Mouse (Mus musculus): ENCODE measurements around the gene Ppm1l.
A peak's percentile ranks its signal among the peaks of the same experiment; 100 is the strongest.
"Not testable (repeated sequence)": the region's sequence is repeated elsewhere in the genome, so short reads cannot be mapped to it uniquely, and the experiment has no call there.

The Ppm1l gene

GRCm38 (mm10) chr3:69367916-69368315 is 51.3 kb downstream of the Ppm1l start:
- DNase-seq (ENCODE audit: low read depth, low spot score), result no peak

GRCm38 (mm10) chr3:69372731-69373130 is 56.1 kb downstream of the Ppm1l start:
- no peak for DNase-seq (ENCODE audit: low read depth, low spot score)

DNA sequence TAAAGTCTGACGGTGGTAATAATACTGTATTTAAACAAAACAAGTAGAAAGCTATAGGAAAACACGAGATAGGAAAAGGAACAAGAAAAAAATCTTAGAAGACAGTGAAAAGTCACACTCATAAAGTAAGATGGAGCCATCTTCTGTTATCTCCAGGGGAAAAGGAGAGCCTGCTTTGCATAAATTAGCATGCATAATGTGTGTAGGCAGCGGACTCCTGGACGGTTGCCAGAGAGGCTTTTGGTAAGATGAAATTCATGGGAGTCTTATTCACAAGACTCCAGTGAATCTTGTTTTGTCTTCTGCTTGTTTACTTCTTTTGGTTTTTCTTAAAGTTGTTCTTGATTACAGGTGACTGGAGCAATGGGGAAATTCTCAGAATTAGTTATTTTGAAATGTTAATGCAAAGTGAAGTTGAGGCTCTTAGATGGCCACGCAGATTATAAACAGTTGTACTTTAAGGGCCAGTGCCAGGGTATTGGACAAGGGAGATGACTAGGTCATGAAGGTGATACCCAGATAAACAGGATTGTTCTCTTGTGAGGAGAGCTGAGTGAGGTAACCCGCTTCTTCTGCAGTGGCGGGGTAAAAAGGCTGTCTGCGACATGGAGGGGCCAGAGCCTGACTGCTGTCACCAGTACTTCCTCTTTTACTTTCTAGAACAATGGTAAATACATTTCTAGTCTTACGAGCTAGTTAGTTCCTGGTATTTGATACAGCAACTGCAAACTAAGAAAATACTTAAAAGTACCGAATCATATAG is 57.1 kb downstream of the Ppm1l start:
- DNase-seq (ENCODE audit: low read depth, low spot score), result peak; percentile 91

DNA sequence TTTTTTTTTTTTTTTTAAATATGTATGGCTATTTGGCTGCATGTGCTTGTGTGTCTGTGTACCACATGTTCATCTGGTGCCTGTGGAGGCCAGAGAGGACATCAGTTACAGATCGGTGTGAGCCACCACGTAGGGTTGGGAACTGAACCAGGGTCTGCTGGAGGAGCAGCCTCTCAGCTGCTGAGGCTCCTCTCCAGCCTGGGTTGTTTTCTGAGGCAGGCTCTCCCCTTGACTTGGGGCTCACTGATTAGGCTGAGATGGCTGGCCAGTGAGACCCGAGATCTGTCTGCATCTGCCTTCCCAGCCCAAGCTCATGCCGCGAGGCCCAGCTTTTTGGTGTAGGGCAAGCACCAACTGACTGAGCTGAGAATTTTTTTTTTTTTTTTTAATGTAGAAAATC is 57.9 kb downstream of the Ppm1l start:
- no peak for DNase-seq (ENCODE audit: low read depth, low spot score)

GRCm38 (mm10) chr3:69374983-69375382 is 58.3 kb downstream of the Ppm1l start:
- DNase-seq (ENCODE audit: low read depth, low spot score), result no peak

GRCm38 (mm10) chr3:69381213-69381612 is 64.6 kb downstream of the Ppm1l start:
- DNase-seq (ENCODE audit: low read depth, low spot score), result peak; percentile 42

- DNase-seq (ENCODE audit: low read depth, low spot score), result not testable (repeated sequence)
Measured at GRCm38 (mm10) chr3:69391834-69392233, 75.2 kb downstream of the Ppm1l start.

GRCm38 (mm10) chr3:69392298-69392697 is 75.6 kb downstream of the Ppm1l start:
- no peak for DNase-seq (ENCODE audit: low read depth, low spot score)

GRCm38 (mm10) chr3:69393079-69393478 is 76.4 kb downstream of the Ppm1l start:
- peak; percentile 41 for DNase-seq (ENCODE audit: low read depth, low spot score)

DNA sequence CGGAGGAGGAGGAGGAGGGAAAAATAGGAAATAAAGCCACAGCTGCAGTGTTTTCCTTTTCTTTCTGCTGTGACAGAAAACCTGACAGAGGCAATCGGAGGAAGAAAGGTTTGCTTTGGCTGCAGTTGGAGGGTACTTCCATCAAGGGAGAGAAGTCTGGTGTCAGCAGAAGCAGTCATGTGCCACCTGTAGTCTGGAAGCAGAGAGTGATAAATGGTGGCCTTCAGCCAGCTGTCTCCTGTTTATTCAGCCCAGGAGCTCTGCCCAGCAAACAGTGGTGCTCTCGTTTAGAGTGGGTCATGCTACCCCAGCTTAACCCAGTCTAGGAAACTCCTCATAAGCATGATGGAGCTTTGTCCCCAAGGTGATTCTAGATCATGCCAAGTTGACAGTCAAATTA is 77.3 kb downstream of the Ppm1l start:
- DNase-seq (ENCODE audit: low read depth, low spot score), result peak; percentile 57

DNA sequence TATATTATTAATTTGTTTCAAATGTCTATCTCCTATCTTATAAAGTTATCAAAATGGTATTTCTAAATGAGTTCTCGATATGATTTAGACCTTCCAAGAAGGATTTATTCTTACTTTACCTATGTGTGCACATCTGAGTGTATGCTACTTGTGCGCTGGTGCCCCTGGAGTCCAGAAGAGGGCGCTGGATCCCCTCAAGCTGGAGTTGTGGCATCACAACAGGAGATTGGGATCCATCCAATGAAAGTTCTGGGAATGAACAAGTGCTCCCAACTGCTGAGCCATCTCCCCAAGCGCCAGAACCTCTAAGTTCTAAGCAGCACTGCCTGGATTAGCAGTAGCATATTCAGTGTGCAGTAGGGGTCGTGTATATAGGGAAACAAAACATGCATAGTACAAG is 78.4 kb downstream of the Ppm1l start:
- DNase-seq (ENCODE audit: low read depth, low spot score), result no peak

- no peak for DNase-seq (ENCODE audit: low read depth, low spot score)
Measured at GRCm38 (mm10) chr3:69397733-69398132, 81.1 kb downstream of the Ppm1l start.

GRCm38 (mm10) chr3:69399336-69399735 is 82.7 kb downstream of the Ppm1l start:
- no peak for DNase-seq (ENCODE audit: low read depth, low spot score)

- no peak for DNase-seq (ENCODE audit: low read depth, low spot score)
Measured at GRCm38 (mm10) chr3:69403196-69403595, 86.5 kb downstream of the Ppm1l start.

DNA sequence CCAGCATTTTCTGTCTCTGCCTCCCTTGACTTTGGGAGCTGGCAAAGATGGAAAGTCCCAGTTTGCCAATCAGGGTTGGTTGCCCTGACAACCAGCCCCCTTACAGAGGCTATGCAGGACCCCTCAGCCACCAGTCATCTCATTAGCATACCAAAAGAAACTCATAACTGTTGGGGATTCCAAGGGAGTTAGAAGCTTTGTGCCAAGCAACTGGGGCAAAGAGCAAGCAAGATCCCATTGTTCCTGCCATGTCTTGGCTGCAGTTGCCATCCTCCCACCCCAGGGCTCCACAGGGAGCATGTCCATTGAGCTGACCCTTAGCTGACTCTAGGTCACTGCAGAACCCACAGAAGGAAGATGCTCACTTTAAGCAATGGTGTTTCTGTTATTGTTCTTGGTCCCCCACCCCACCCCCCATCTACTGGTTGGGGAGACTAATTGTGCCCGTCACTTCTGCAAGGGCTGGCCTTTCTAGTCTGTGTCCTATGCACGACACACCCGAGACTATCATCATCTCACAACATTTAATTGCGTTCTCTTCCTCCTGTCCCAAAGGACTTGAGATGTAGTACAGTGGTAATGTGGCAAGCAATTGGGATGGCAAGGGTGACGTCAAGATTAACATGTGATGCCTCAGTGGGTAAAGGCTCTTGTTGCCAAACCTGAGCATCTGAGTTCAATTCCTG is 89.7 kb downstream of the Ppm1l start:
- DNase-seq (ENCODE audit: low read depth, low spot score), result no peak

DNA sequence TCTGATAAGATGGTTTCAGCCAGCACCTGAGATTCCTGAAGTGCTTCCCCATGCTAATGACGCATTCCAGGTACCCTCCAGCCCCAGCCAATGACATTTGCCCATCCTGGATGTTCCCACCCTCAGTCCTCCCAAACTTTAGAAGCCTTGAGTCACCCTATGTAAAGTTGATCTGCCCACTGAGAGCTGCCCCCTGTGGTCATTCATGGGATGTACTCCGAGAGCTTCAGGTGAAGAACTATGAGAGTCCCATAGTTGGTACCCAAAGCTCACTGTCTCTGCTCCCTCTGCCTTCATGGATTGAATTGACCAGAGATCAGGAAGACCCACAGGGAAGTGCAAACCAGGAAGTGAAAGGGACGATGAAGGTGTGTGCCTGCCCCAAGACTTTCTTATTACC is 91.4 kb downstream of the Ppm1l start:
- no peak for DNase-seq (ENCODE audit: low read depth, low spot score)

DNA sequence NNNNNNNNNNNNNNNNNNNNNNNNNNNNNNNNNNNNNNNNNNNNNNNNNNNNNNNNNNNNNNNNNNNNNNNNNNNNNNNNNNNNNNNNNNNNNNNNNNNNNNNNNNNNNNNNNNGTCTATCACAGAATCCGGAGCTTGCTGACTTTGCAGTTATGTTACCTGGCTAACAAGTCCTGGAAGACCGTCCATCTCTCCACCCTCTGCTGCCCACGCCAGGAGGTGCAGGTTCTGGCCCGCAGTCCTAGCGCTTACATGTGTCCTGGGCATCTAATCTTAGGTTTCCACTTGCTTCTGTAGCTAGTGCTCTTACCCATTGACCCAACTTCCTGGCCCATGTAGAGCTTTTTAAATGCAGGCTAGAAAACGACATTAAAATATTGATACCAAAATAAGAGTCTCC is 99.5 kb downstream of the Ppm1l start:
- DNase-seq (ENCODE audit: low read depth, low spot score), result peak; percentile 26

DNA sequence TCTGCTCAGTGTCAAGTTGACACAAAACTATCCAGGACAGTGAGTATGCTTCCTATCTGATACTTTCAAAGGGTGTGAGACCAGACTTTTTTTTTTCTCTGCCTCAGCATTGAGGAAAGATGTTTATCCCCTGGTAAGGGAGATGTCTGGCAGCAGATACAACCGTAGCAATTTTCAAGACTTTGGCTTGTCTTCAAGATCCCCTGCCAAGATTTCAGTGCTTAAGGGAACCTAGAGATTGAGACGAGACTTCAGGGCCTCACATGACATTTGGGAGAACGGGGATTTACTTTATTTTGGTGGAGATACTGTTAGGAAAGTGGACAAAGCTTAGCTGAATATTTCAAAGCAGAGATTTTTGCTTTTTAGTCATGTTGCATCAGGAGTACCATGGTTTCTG is 106.1 kb downstream of the Ppm1l start:
- DNase-seq (ENCODE audit: low read depth, low spot score), result peak; percentile 50

GRCm38 (mm10) chr3:69423371-69423770 is 106.7 kb downstream of the Ppm1l start:
- DNase-seq (ENCODE audit: low read depth, low spot score), result peak; percentile 34

DNA sequence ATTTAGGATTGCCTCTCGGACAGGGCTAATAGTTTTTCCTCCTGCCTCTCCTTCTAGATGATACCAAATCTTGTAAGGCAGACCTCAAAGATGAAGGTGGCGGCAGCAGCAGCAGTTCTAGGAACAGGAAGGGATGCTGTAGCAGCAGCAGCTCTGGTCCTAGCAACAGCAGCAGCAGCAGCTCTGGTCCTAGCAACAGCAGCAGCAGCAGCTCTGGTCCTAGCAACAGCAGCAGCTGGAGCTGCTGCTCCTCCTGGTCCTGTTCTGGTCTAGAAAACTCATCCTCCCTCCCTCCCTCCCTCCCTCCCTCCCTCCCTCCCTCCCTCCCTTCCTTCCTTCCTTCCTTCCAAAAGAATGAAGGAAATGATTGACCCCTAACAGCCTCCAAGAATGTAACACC is 108.1 kb downstream of the Ppm1l start:
- DNase-seq (ENCODE audit: low read depth, low spot score), result not testable (repeated sequence)

DNA sequence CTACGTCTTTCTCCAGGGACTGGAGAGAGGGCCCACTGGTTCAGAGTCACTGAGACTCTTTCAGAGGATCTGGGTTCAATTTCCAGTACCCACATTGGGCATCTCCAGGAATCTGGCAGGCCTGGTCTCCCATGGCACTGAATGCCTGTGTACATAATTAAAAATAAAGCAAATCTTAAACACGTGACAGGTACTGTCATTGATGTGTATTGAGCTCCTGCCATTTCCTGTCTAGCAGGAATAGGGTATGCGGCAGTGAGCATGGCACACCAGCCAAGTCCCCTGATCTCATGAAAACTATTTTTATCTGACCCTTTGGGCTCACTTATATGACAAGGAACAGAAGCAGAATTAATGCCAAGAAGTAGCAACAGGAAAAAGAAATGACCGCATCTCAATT is 110.6 kb downstream of the Ppm1l start:
- DNase-seq (ENCODE audit: low read depth, low spot score), result no peak

DNA sequence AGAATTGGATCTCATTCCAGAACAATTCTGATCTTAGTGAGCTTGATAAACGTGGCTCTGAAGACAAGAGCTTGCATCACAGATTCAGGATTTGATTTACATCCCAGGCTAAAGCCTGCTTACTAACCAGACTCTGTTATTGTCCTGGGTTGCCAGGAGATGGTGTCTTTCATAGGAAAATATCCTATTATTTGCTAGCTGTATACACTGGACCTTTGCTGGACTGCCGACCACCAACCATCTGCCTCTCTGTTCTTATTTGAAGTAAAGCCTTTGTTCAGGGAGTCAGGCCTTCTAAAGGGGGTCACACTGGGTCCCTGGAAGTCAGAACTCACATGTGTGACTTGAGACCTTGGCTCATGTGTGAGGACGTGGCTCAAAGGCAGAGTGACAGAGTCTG is 111.6 kb downstream of the Ppm1l start:
- no peak for DNase-seq (ENCODE audit: low read depth, low spot score)

DNA sequence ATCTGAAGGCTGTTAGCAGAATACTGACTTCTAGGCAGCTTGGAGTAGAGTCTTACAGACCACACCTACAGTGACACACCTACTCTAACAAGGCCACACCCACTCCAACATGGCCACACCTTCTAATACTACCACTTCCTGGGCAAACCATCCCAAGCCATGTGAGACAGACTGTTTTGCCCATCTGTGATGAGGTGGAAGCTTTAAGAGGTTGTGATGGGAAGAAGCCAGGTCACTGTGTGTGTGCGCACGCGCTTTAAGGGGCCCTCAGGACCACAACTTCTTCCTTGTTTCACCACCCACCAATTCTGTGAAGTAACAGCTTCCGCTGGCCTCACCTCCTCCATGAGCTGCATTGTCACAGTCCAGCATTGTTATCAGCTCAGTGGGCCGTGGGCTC is 112.7 kb downstream of the Ppm1l start:
- no peak for DNase-seq (ENCODE audit: low read depth, low spot score)
